Mouse (Mus musculus) testis, adult 2 months (tissue): ENCODE measurements around the gene Btbd9. TPM values are rescaled to one million over a fixed set of nuclear protein-coding genes. Genes with fewer than 3 reads are reported as not detected.

Source experiments
- H3K27ac ChIP-seq: fragments of 200-500 bp; 2 replicates; pipeline ENCODE4 v1.5.1; 2012; ENCODE audit warnings: low read depth, low read length; ENCODE audit not compliant: control insufficient read depth, insufficient read depth
- H3K27me3 ChIP-seq: fragments of 200-500 bp; 2 replicates; pipeline ENCODE4 v1.6.1; 2012; ENCODE audit warnings: mild to moderate bottlenecking, low read length, moderate library complexity; ENCODE audit not compliant: control insufficient read depth, insufficient read depth
- H3K36me3 ChIP-seq: fragments of 200-500 bp; 2 replicates; pipeline ENCODE4 v1.6.1; 2012; ENCODE audit warnings: mild to moderate bottlenecking, low read length; ENCODE audit not compliant: control insufficient read depth, insufficient read depth
- H3K4me1 ChIP-seq: fragments of 200-500 bp; 2 replicates; pipeline ENCODE4 v1.6.1; 2012; ENCODE audit warnings: low read length; ENCODE audit not compliant: control insufficient read depth, insufficient read depth
- H3K4me3 ChIP-seq: fragments of 200-500 bp; 2 replicates; pipeline ENCODE4 v1.5.1; 2012; ENCODE audit warnings: low read depth, mild to moderate bottlenecking, low read length, moderate library complexity, mixed read lengths; ENCODE audit not compliant: control insufficient read depth
- CTCF ChIP-seq: fragments of 200-500 bp; IDR thresholded peaks from 2 replicates; pipeline ENCODE4 v1.5.1; 2012; ENCODE audit warnings: low read depth, mild to moderate bottlenecking, inconsistent platforms, low read length, moderate library complexity; ENCODE audit not compliant: control insufficient read depth, insufficient read depth, insufficient replicate concordance
- POLR2A ChIP-seq: fragments of 200-500 bp; IDR thresholded peaks from 2 replicates; pipeline ENCODE4 v1.6.1; 2012; ENCODE audit warnings: low read depth, mild to moderate bottlenecking, inconsistent platforms, low read length, moderate library complexity; ENCODE audit not compliant: control insufficient read depth
- polyA plus RNA-seq: library from polyadenylated mRNA; depleted of rRNA; stranded (reverse); fragments of >200 nt; gene quantifications from 2 replicates; pipeline ENCODE4 v1.2.3, GENCODE M21; 2012

Gene Btbd9
- polyA plus RNA-seq, 1 experiment: 87.1 TPM

GRCm38 (mm10) chr17:30607909-30608495 lies 31.7 kb upstream of the Btbd9 start:
- Histone ChIP-seq H3K36me3 (no peaks in the 10 kb centered on the region), H3K4me1 (peaks cover 6% of the 10 kb centered on the region), H3K27me3 (no peaks in the 10 kb centered on the region), H3K27ac (no peak overlapping the region), H3K4me3 (no peak overlapping the region)
- TF ChIP-seq POLR2A (no peak), CTCF (no peak)

- TF ChIP-seq POLR2A (no peak), CTCF (no peak)
- H3K27ac ChIP-seq: no peak overlapping the region
- no peak overlapping the region for H3K4me3 ChIP-seq
- H3K27me3 ChIP-seq: no peaks in the 10 kb centered on the region
- peaks cover 6% of the 10 kb centered on the region for H3K4me1 ChIP-seq
- H3K36me3 ChIP-seq: no peaks in the 10 kb centered on the region
Observed at GRCm38 (mm10) chr17:30607330-30607729, 31.0 kb upstream of the Btbd9 start.

GRCm38 (mm10) chr17:30606634-30607081 lies 30.4 kb upstream of the Btbd9 start:
- Histone ChIP-seq H3K4me3 (no peak overlapping the region), H3K27ac (no peak overlapping the region), H3K27me3 (no peaks in the 10 kb centered on the region), H3K36me3 (no peaks in the 10 kb centered on the region), H3K4me1 (peaks cover 3% of the 10 kb centered on the region; the same call in 1 of the 2 replicates)
- TF ChIP-seq POLR2A (no peak), CTCF (no peak)

- Histone ChIP-seq H3K36me3 (no peaks in the 10 kb centered on the region), H3K27ac (no peak overlapping the region), H3K4me3 (no peak overlapping the region), H3K4me1 (no peaks in the 10 kb centered on the region), H3K27me3 (no peaks in the 10 kb centered on the region)
- no peak for TF ChIP-seq CTCF
- TF ChIP-seq POLR2A: no peak
Observed at GRCm38 (mm10) chr17:30606206-30606605, 29.9 kb upstream of the Btbd9 start.

GRCm38 (mm10) chr17:30605001-30605400 lies 28.7 kb upstream of the Btbd9 start:
- H3K36me3 ChIP-seq: no peaks in the 10 kb centered on the region
- no peaks in the 10 kb centered on the region for H3K4me1 ChIP-seq

GRCm38 (mm10) chr17:30604296-30604695 lies 28.0 kb upstream of the Btbd9 start:
- H3K4me3 ChIP-seq: no peak overlapping the region
- no peak for TF ChIP-seq CTCF
- TF ChIP-seq POLR2A: no peak
- H3K4me1 ChIP-seq: no peaks in the 10 kb centered on the region
- H3K27ac ChIP-seq: no peak overlapping the region
- H3K36me3 ChIP-seq: no peaks in the 10 kb centered on the region
- no peaks in the 10 kb centered on the region for H3K27me3 ChIP-seq

More at GRCm38 (mm10) chr17:30605001-30605400, 28.7 kb upstream of the Btbd9 start:
- no peak for TF ChIP-seq POLR2A
- TF ChIP-seq CTCF: no peak
- H3K4me3 ChIP-seq: no peak overlapping the region
- H3K27ac ChIP-seq: no peak overlapping the region
- no peaks in the 10 kb centered on the region for H3K27me3 ChIP-seq

GRCm38 (mm10) chr17:30602175-30602574 lies 25.9 kb upstream of the Btbd9 start:
- Histone ChIP-seq H3K36me3 (no peaks in the 10 kb centered on the region), H3K4me1 (no peaks in the 10 kb centered on the region), H3K27ac (no peak overlapping the region), H3K4me3 (no peak overlapping the region), H3K27me3 (no peaks in the 10 kb centered on the region)
- no peak for TF ChIP-seq CTCF
- no peak for TF ChIP-seq POLR2A
